Mouse (Mus musculus) erythroblast, embryonic 14.5 days (primary cell): Measurements from ENCODE around the gene Rab2b.

Source experiments
- GATA1 ChIP-seq: IDR thresholded peaks from 2 replicates; pipeline ENCODE4 v1.6.1; 2012; ENCODE audit warnings: low read length, inconsistent platforms, mixed read lengths
- TAL1 ChIP-seq: IDR thresholded peaks from 3 replicates; pipeline ENCODE4 v1.6.1; 2012; ENCODE audit warnings: low read length, inconsistent platforms, mixed read lengths

GRCm38 (mm10) chr14:52313931-52314807 is 34.8 kb upstream of the Rab2b start:
- TF ChIP-seq GATA1 = no peak
- no peak for TF ChIP-seq TAL1
